Mouse (Mus musculus): ENCODE data around the gene Olfr357. TPM values are rescaled to one million over a fixed set of nuclear protein-coding genes. Genes with fewer than 3 reads are reported as not detected.

The Olfr357 gene
- not detected in 2 replicates for polyA plus RNA-seq (2015; fragmentation: Nextera tagmentation; extraction: Ambion mirVana)

- H3K9me3 ChIP-seq (ENCODE audit: control insufficient read depth, low read length), result peaks cover 10% of the 10 kb centered on the region; the same call in 1 of the 2 replicates
- H3K4me1 ChIP-seq (ENCODE audit: control insufficient read depth, insufficient read depth, low read depth, low read length), result no peaks in the 10 kb centered on the region
- H3K27me3 ChIP-seq (replicated peaks; ENCODE audit: control insufficient read depth, insufficient read depth, low read length), result no peaks in the 10 kb centered on the region
- no peak within 1 kb of the TSS for H3K27ac ChIP-seq (ENCODE audit: low read depth, low read length)
- no peak within 1 kb of the TSS for H3K4me2 ChIP-seq (ENCODE audit: low read length)
- no peak within 1 kb of the TSS for H3K9ac ChIP-seq (ENCODE audit: low read depth, low read length)
- no peak for ATAC-seq
- no peaks in the 10 kb centered on the region for H3K36me3 ChIP-seq (ENCODE audit: control insufficient read depth, insufficient read depth, low read length)
- no peak within 1 kb of the TSS for H3K4me3 ChIP-seq (ENCODE audit: low read length)
- WGBS, result 55% methylated on average over 1 of the region's 1 CpGs
Observed at GRCm38 (mm10) chr2:36993527-36993926, at the start of gene Olfr357. TSS of gene Olfr357 (plus strand) at chr2:36993827.

- no peak overlapping the region for H3K27ac ChIP-seq (ENCODE audit: low read depth, low read length)
- ATAC-seq, result no peak
- 79% methylated on average over 1 of the region's 1 CpGs for WGBS
- no peaks in the 10 kb centered on the region for H3K36me3 ChIP-seq (ENCODE audit: control insufficient read depth, insufficient read depth, low read length)
- no peaks in the 10 kb centered on the region for H3K27me3 ChIP-seq (replicated peaks; ENCODE audit: control insufficient read depth, insufficient read depth, low read length)
- peaks cover 9% of the 10 kb centered on the region; the same call in 1 of the 2 replicates for H3K9me3 ChIP-seq (ENCODE audit: control insufficient read depth, low read length)
- no peak overlapping the region for H3K4me2 ChIP-seq (ENCODE audit: low read length)
- H3K4me1 ChIP-seq (ENCODE audit: control insufficient read depth, insufficient read depth, low read depth, low read length), result no peaks in the 10 kb centered on the region
- no peak overlapping the region for H3K9ac ChIP-seq (ENCODE audit: low read depth, low read length)
- no peak overlapping the region for H3K4me3 ChIP-seq (ENCODE audit: low read length)
Observed at GRCm38 (mm10) chr2:36997030-36997429, 3.4 kb downstream of the Olfr357 start.

- Histone ChIP-seq H3K4me3 (ENCODE audit: low read length) (no peak within 1 kb of the TSS), H3K9me3 (ENCODE audit: control insufficient read depth, low read length) (peaks cover 7% of the 10 kb centered on the region), H3K36me3 (ENCODE audit: control insufficient read depth, insufficient read depth, low read length) (no peaks in the 10 kb centered on the region), H3K27ac (ENCODE audit: low read depth, low read length) (no peak within 1 kb of the TSS), H3K27me3 (replicated peaks; ENCODE audit: control insufficient read depth, insufficient read depth, low read length) (no peaks in the 10 kb centered on the region), H3K9ac (ENCODE audit: low read depth, low read length) (no peak within 1 kb of the TSS), H3K4me2 (ENCODE audit: low read length) (no peak within 1 kb of the TSS), H3K4me1 (ENCODE audit: control insufficient read depth, insufficient read depth, low read depth, low read length) (no peaks in the 10 kb centered on the region)
- no peak for ATAC-seq
Observed at GRCm38 (mm10) chr2:37009235-37009634, 15.6 kb downstream of the Olfr357 start, which contains the start of gene Olfr358. TSS of gene Olfr358 (minus strand) at chr2:37009335.

Other genes starting within 250 kb of the Olfr357 start
- not detected in 2 replicates for gene Olfr348, start 209.6 kb upstream of the Olfr357 start, polyA plus RNA-seq (2015; fragmentation: Nextera tagmentation; extraction: Ambion mirVana)
- not detected in 2 replicates for gene Olfr50, start 203.3 kb upstream of the Olfr357 start, polyA plus RNA-seq (2015; fragmentation: Nextera tagmentation; extraction: Ambion mirVana)
- gene Olfr3, start 176.8 kb upstream of the Olfr357 start, polyA plus RNA-seq (2015; fragmentation: Nextera tagmentation; extraction: Ambion mirVana), result not detected in 2 replicates
- gene Olfr350, start 147.5 kb upstream of the Olfr357 start, polyA plus RNA-seq (2015; fragmentation: Nextera tagmentation; extraction: Ambion mirVana), result not detected in 2 replicates
- gene Olfr351, start 131.2 kb upstream of the Olfr357 start, polyA plus RNA-seq (2015; fragmentation: Nextera tagmentation; extraction: Ambion mirVana), result not detected in 2 replicates
- not detected in 2 replicates for gene Olfr352, start 125.4 kb upstream of the Olfr357 start, polyA plus RNA-seq (2015; fragmentation: Nextera tagmentation; extraction: Ambion mirVana)
- not detected in 2 replicates for gene Olfr353, start 100.9 kb upstream of the Olfr357 start, polyA plus RNA-seq (2015; fragmentation: Nextera tagmentation; extraction: Ambion mirVana)
- not detected in 2 replicates for gene Olfr354, start 88.1 kb upstream of the Olfr357 start, polyA plus RNA-seq (2015; fragmentation: Nextera tagmentation; extraction: Ambion mirVana)
- not detected in 2 replicates for gene Olfr355, start 64.9 kb upstream of the Olfr357 start, polyA plus RNA-seq (2015; fragmentation: Nextera tagmentation; extraction: Ambion mirVana)
- gene Olfr356, start 56.7 kb upstream of the Olfr357 start, polyA plus RNA-seq (2015; fragmentation: Nextera tagmentation; extraction: Ambion mirVana), result not detected in 2 replicates
- gene Olfr358, start 15.5 kb downstream of the Olfr357 start, polyA plus RNA-seq (2015; fragmentation: Nextera tagmentation; extraction: Ambion mirVana), result not detected in 2 replicates
- gene Olfr360, start 71.9 kb downstream of the Olfr357 start, polyA plus RNA-seq (2015; fragmentation: Nextera tagmentation; extraction: Ambion mirVana), result not detected in 2 replicates
- not detected in 2 replicates for gene Olfr361, start 95.5 kb downstream of the Olfr357 start, polyA plus RNA-seq (2015; fragmentation: Nextera tagmentation; extraction: Ambion mirVana)
- gene Olfr362, start 124.1 kb downstream of the Olfr357 start, polyA plus RNA-seq (2015; fragmentation: Nextera tagmentation; extraction: Ambion mirVana), result not detected in 2 replicates
- gene Olfr364-ps1, start 145.5 kb downstream of the Olfr357 start, polyA plus RNA-seq (2015; fragmentation: Nextera tagmentation; extraction: Ambion mirVana), result not detected in 2 replicates
- not detected in 2 replicates for gene Olfr365, start 194.4 kb downstream of the Olfr357 start, polyA plus RNA-seq (2015; fragmentation: Nextera tagmentation; extraction: Ambion mirVana)
- gene Olfr366, start 217.7 kb downstream of the Olfr357 start, polyA plus RNA-seq (2015; fragmentation: Nextera tagmentation; extraction: Ambion mirVana), result not detected in 2 replicates

Data from hindbrain, embryonic 16.5 days (tissue).